Mouse (Mus musculus) erythroid progenitor cell, adult 5-6 weeks (primary cell): ENCODE data around the gene Gfap. TPM values are rescaled to one million over a fixed set of nuclear protein-coding genes. Genes with fewer than 3 reads are reported as not detected.

Experiments
- ATAC-seq: replicated peaks from 2 replicates; pipeline ENCODE4 v1.8.0; 2016; ENCODE audit warnings: moderate number of reproducible peaks, mild to moderate bottlenecking, moderate TSS enrichment, inconsistent platforms; ENCODE audit not compliant: poor library complexity, low FRiP score, severe bottlenecking
- total RNA-seq, 2 experiments: library from RNA; stranded (forward) in 1 of 2; stranded (reverse) in 1 of 2; fragments of 150-400 nt in 1 of 2; fragments of 186-747, 209-891 nt in 1 of 2; gene quantifications; 2 replicates each; pipeline versions ENCODE4 v1.2.3 to v1.2.4; 2015 to 2017; ENCODE audit warnings: low replicate concordance in 2 of 2

The Gfap gene
- total RNA-seq, 2 experiments from 2014 or later: 31.0 to 59.8 TPM

GRCm38 (mm10) chr11:102845926-102846325, 54.8 kb downstream of the Gfap start:
- ATAC-seq: no peak

- no peak for ATAC-seq
Observed at GRCm38 (mm10) chr11:102838616-102839150, 62.0 kb downstream of the Gfap start.

GRCm38 (mm10) chr11:102838126-102838525, 62.6 kb downstream of the Gfap start:
- no peak for ATAC-seq

- ATAC-seq: no peak
Observed at GRCm38 (mm10) chr11:102837385-102837784, 63.3 kb downstream of the Gfap start.

Other genes starting within 250 kb of the Gfap start
- not detected in 2 replicates for gene Meioc, start 237.2 kb downstream of the Gfap start, total RNA-seq (2015; ENCODE audit: low replicate concordance)
- not detected in 2 replicates for gene Meioc, start 237.2 kb downstream of the Gfap start, total RNA-seq (2017; ENCODE audit: low replicate concordance)
- 6.7 and 7.6 TPM in 2 replicates for gene Ccdc43, start 203.1 kb downstream of the Gfap start, total RNA-seq (2015; ENCODE audit: low replicate concordance)
- gene Ccdc43, start 203.1 kb downstream of the Gfap start, total RNA-seq (2017; ENCODE audit: low replicate concordance): 4.0 and 8.1 TPM in 2 replicates
- not detected in 2 replicates for gene Adam11, start 139.5 kb downstream of the Gfap start, total RNA-seq (2015; ENCODE audit: low replicate concordance)
- not detected in 2 replicates for gene Adam11, start 139.5 kb downstream of the Gfap start, total RNA-seq (2017; ENCODE audit: low replicate concordance)
- not detected in 2 replicates for gene Gjc1, start 81.2 kb downstream of the Gfap start, total RNA-seq (2015; ENCODE audit: low replicate concordance)
- gene Gjc1, start 81.2 kb downstream of the Gfap start, total RNA-seq (2017; ENCODE audit: low replicate concordance): not detected in 2 replicates
- gene Higd1b, start 65.1 kb downstream of the Gfap start, total RNA-seq (2015; ENCODE audit: low replicate concordance): not detected in 2 replicates
- gene Higd1b, start 65.1 kb downstream of the Gfap start, total RNA-seq (2017; ENCODE audit: low replicate concordance): not detected in 2 replicates
- 93.7 and 136 TPM in 2 replicates for gene Eftud2, start 19.9 kb downstream of the Gfap start, total RNA-seq (2015; ENCODE audit: low replicate concordance)
- gene Eftud2, start 19.9 kb downstream of the Gfap start, total RNA-seq (2017; ENCODE audit: low replicate concordance): 89.9 and 133 TPM in 2 replicates
- not detected in 2 replicates for gene Ccdc103, start 19.7 kb downstream of the Gfap start, total RNA-seq (2015; ENCODE audit: low replicate concordance)
- 1.3 TPM in 1 of 2 replicates, not detected in the other for gene Ccdc103, start 19.7 kb downstream of the Gfap start, total RNA-seq (2017; ENCODE audit: low replicate concordance)
- gene Fam187a, start 15.7 kb downstream of the Gfap start, total RNA-seq (2015; ENCODE audit: low replicate concordance): not detected in 2 replicates
- not detected in 2 replicates for gene Fam187a, start 15.7 kb downstream of the Gfap start, total RNA-seq (2017; ENCODE audit: low replicate concordance)
- gene Kif18b, start 24.2 kb upstream of the Gfap start, total RNA-seq (2015; ENCODE audit: low replicate concordance): 174 and 202 TPM in 2 replicates
- gene Kif18b, start 24.2 kb upstream of the Gfap start, total RNA-seq (2017; ENCODE audit: low replicate concordance): 136 and 165 TPM in 2 replicates
- not detected in 2 replicates for gene C1ql1, start 45.8 kb upstream of the Gfap start, total RNA-seq (2015; ENCODE audit: low replicate concordance)
- not detected in 2 replicates for gene C1ql1, start 45.8 kb upstream of the Gfap start, total RNA-seq (2017; ENCODE audit: low replicate concordance)
- 25.2 and 31.0 TPM in 2 replicates for gene Nmt1, start 127.3 kb upstream of the Gfap start, total RNA-seq (2015; ENCODE audit: low replicate concordance)
- 27.1 and 35.8 TPM in 2 replicates for gene Nmt1, start 127.3 kb upstream of the Gfap start, total RNA-seq (2017; ENCODE audit: low replicate concordance)
- 6.8 and 13.4 TPM in 2 replicates for gene Dcakd, start 127.4 kb upstream of the Gfap start, total RNA-seq (2015; ENCODE audit: low replicate concordance)
- 4.4 and 10.7 TPM in 2 replicates for gene Dcakd, start 127.4 kb upstream of the Gfap start, total RNA-seq (2017; ENCODE audit: low replicate concordance)
- gene Plcd3, start 200.7 kb upstream of the Gfap start, total RNA-seq (2015; ENCODE audit: low replicate concordance): 1.4 TPM in 1 of 2 replicates, not detected in the other
- gene Plcd3, start 200.7 kb upstream of the Gfap start, total RNA-seq (2017; ENCODE audit: low replicate concordance): 3.1 TPM in 1 of 2 replicates, not detected in the other
- 13.4 and 21.6 TPM in 2 replicates for gene Acbd4, start 200.8 kb upstream of the Gfap start, total RNA-seq (2015; ENCODE audit: low replicate concordance)
- gene Acbd4, start 200.8 kb upstream of the Gfap start, total RNA-seq (2017; ENCODE audit: low replicate concordance): 25.6 and 60.5 TPM in 2 replicates
- gene Hexim1, start 215.3 kb upstream of the Gfap start, total RNA-seq (2015; ENCODE audit: low replicate concordance): 7.5 and 14.1 TPM in 2 replicates
- gene Hexim1, start 215.3 kb upstream of the Gfap start, total RNA-seq (2017; ENCODE audit: low replicate concordance): 20.8 and 26.7 TPM in 2 replicates
- gene Hexim2, start 231.5 kb upstream of the Gfap start, total RNA-seq (2015; ENCODE audit: low replicate concordance): 1.8 and 3.8 TPM in 2 replicates
- gene Hexim2, start 231.5 kb upstream of the Gfap start, total RNA-seq (2017; ENCODE audit: low replicate concordance): 5.9 and 13.0 TPM in 2 replicates